Mouse (Mus musculus) limb, embryonic 14.5 days (tissue): ENCODE measurements around the gene Ncoa5. TPM values are rescaled to one million over a fixed set of nuclear protein-coding genes. Genes with fewer than 3 reads are reported as not detected.
A peak's percentile ranks its signal among the peaks of the same experiment; 100 is the strongest.

Experiments
- ATAC-seq: fragments of 200-750 bp; cut with Nextera tagmentation; 2 replicates; pipeline ENCODE4 v1.8.0; 2017; ENCODE audit warnings: low read depth, moderate number of reproducible peaks, moderate TSS enrichment; ENCODE audit not compliant: low FRiP score
- DNase-seq: peaks from one replicate; pipeline ENCODE4 v3.0.0-alpha.2; 2015; ENCODE audit warnings: low spot score
- H3K27ac ChIP-seq: fragments of 300-500 bp; sonication (generic); replicated peaks from 2 replicates; pipeline ENCODE4 v1.5.1; 2014; ENCODE audit warnings: low read depth, mild to moderate bottlenecking, low read length, moderate library complexity, mixed read lengths
- H3K27me3 ChIP-seq: fragments of 300-500 bp; sonication (generic); 2 replicates; pipeline ENCODE4 v1.6.1; 2014; ENCODE audit warnings: low read length, mixed read lengths; ENCODE audit not compliant: control insufficient read depth, insufficient read depth
- H3K36me3 ChIP-seq: fragments of 300-500 bp; sonication (generic); 2 replicates; pipeline ENCODE4 v1.6.1; 2014; ENCODE audit warnings: mild to moderate bottlenecking, low read length, moderate library complexity, mixed read lengths; ENCODE audit not compliant: control insufficient read depth, insufficient read depth
- H3K4me1 ChIP-seq: fragments of 300-500 bp; sonication (generic); 2 replicates; pipeline ENCODE4 v1.6.1; 2014; ENCODE audit warnings: antibody characterized with exemption, low read length, mixed read lengths; ENCODE audit not compliant: control insufficient read depth, insufficient read depth
- H3K4me2 ChIP-seq: fragments of 300-500 bp; sonication (generic); replicated peaks from 2 replicates; pipeline ENCODE4 v1.6.1; 2014; ENCODE audit warnings: low read depth, mild to moderate bottlenecking, low read length, moderate library complexity; ENCODE audit not compliant: severe bottlenecking
- H3K4me3 ChIP-seq: fragments of 300-500 bp; sonication (generic); replicated peaks from 2 replicates; pipeline ENCODE4 v1.5.1; 2014; ENCODE audit warnings: low read length
- H3K9ac ChIP-seq: fragments of 300-500 bp; sonication (generic); 2 replicates; pipeline ENCODE4 v1.6.1; 2014; ENCODE audit warnings: mild to moderate bottlenecking, low read depth, low read length, moderate library complexity; ENCODE audit not compliant: severe bottlenecking
- H3K9me3 ChIP-seq: fragments of 300-500 bp; sonication (generic); 2 replicates; pipeline ENCODE4 v1.6.1; 2016; ENCODE audit warnings: low read length; ENCODE audit not compliant: control insufficient read depth
- POLR2A ChIP-seq: fragments of 200-500 bp; IDR thresholded peaks from 2 replicates; pipeline ENCODE4 v1.8.0; 2012; ENCODE audit warnings: inconsistent platforms, mild to moderate bottlenecking, moderate library complexity, borderline replicate concordance; ENCODE audit not compliant: insufficient read depth, insufficient read length; ENCODE audit errors: extremely low read depth
- WGBS: fragments of 180-500 bp; shearing (Covaris S2); extraction: QIAGEN DNeasy Blood & Tissue Kit; methylation state at CpG from one replicate; pipeline ENCODE4 v1.1.7; 2014; 5-methylcytosine and 5-hydroxymethylcytosine counted together
- polyA plus RNA-seq, 2 experiments: library from polyadenylated mRNA; depleted of rRNA in 1 of 2; stranded (reverse) in 1 of 2; unstranded in 1 of 2; fragments of >200 nt; fragmentation: Nextera tagmentation in 1 of 2; extraction: Ambion mirVana in 1 of 2; gene quantifications; 2 replicates each; pipeline versions ENCODE4 v1.2.1 to v1.2.3; 2012 to 2014

Ncoa5 gene
- polyA plus RNA-seq, 2 experiments, result 58.7 to 77.3 TPM

GRCm38 (mm10) chr2:164964242-164964894 is 70.3 kb downstream of the Ncoa5 start:
- no peak for ATAC-seq
- H3K4me3 ChIP-seq, result no peak overlapping the region
- no peak overlapping the region for H3K9ac ChIP-seq
- H3K9me3 ChIP-seq, result no peaks in the 10 kb centered on the region
- peaks cover 33% of the 10 kb centered on the region for H3K27me3 ChIP-seq
- no peak for DNase-seq
- no peak for TF ChIP-seq POLR2A
- H3K27ac ChIP-seq, result no peak overlapping the region
- no peaks in the 10 kb centered on the region for H3K36me3 ChIP-seq
- H3K4me1 ChIP-seq, result peaks cover 7% of the 10 kb centered on the region; the same call in 1 of the 2 replicates
- WGBS, result 44% methylated on average over 8 of the region's 9 CpGs
- H3K4me2 ChIP-seq, result no peak overlapping the region

GRCm38 (mm10) chr2:164962183-164962580 is 72.5 kb downstream of the Ncoa5 start:
- no peak overlapping the region for H3K4me2 ChIP-seq
- no peak for TF ChIP-seq POLR2A
- 48% methylated on average over 7 of the region's 7 CpGs for WGBS
- peaks cover 11% of the 10 kb centered on the region for H3K27me3 ChIP-seq
- DNase-seq (no peak), ATAC-seq (no peak)
- H3K9me3 ChIP-seq, result no peaks in the 10 kb centered on the region
- H3K4me1 ChIP-seq, result no peaks in the 10 kb centered on the region
- H3K27ac ChIP-seq, result no peak overlapping the region
- no peaks in the 10 kb centered on the region for H3K36me3 ChIP-seq
- H3K4me3 ChIP-seq, result no peak overlapping the region
- H3K9ac ChIP-seq, result no peak overlapping the region

- no peaks in the 10 kb centered on the region for H3K9me3 ChIP-seq
- H3K4me3 ChIP-seq, result no peak overlapping the region
- TF ChIP-seq POLR2A, result no peak
- H3K27ac ChIP-seq, result no peak overlapping the region
- no peaks in the 10 kb centered on the region for H3K36me3 ChIP-seq
- peak overlapping the region; percentile 63; the same call in 1 of the 2 replicates for H3K4me2 ChIP-seq
- H3K9ac ChIP-seq, result no peak overlapping the region
- H3K27me3 ChIP-seq, result peaks cover 6% of the 10 kb centered on the region
- 10% methylated on average over 17 of the region's 17 CpGs for WGBS
- ATAC-seq (no peak), DNase-seq (peak; percentile 18)
- no peaks in the 10 kb centered on the region for H3K4me1 ChIP-seq
Observed at GRCm38 (mm10) chr2:164961506-164962182, 73.0 kb downstream of the Ncoa5 start.

- H3K4me2 ChIP-seq, result peak within 1 kb of the TSS; percentile 63
- peak within 1 kb of the TSS; percentile 47; the same call in 1 of the 2 replicates for H3K9ac ChIP-seq
- no peak within 1 kb of the TSS for H3K27ac ChIP-seq
- H3K36me3 ChIP-seq, result no peaks in the 10 kb centered on the region
- WGBS, result 3% methylated on average over 24 of the region's 54 CpGs
- peak; percentile 41; the same call in 1 of the 2 replicates for ATAC-seq
- peak within 1 kb of the TSS; percentile 53 for H3K4me3 ChIP-seq
- no peak for DNase-seq
- H3K9me3 ChIP-seq, result no peaks in the 10 kb centered on the region
- TF ChIP-seq POLR2A, result no peak
- no peaks in the 10 kb centered on the region for H3K27me3 ChIP-seq
- no peaks in the 10 kb centered on the region for H3K4me1 ChIP-seq
Observed at GRCm38 (mm10) chr2:164960716-164961441, 73.8 kb downstream of the Ncoa5 start, which contains the start of gene Slc12a5. TSS of gene Slc12a5 (plus strand) at chr2:164960802.
